ENCODE assay signal across 10 mouse cellular contexts in the genomic region with DNA sequence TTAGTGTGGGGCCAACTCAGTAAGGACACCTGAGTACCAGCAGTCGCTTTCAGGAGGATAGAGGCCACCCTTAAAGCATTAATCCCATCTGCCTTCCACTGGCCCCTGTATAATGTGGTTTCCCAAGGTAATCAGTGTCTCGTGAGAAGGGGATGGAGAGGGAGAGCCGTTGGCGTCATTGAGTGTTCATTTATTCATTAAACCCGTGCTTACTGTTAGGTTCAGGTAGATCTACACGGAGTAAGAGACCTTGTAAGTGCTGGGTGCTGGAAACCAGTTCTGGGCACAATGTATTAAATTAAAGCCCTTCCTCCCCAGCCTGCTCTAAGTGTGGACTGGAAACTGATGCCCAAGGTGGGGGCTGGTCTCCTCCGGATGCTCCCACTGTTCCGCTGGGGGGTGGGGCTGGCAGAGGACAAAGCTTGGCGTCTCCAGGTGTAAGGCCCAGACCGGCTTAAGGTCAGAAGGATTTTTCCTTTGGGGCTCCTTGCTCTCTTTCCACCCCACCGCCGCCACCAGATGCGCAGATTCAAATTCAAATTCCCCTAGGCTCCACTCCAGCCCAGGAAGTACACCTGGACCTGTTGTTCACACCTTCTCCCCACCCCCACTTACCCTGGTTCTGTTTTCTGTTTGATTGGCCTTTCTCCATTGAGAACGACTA. TPM values are rescaled to one million over a fixed set of nuclear protein-coding genes. Genes with fewer than 3 reads are reported as not detected.
A peak's percentile ranks its signal among the peaks of the same experiment; 100 is the strongest.
DNase-seq lines count a peak whose midpoint lies in the region; ATAC-seq and TF ChIP-seq lines count a peak whose summit lies in the region.
"Had no signal": no experiment of that assay in that cellular context is flagged by ENCODE, and none has a peak within 500 bp of the region (broad histone marks: within the 10 kb centered on the region; RNA-seq: fewer than 3 reads in every experiment).

No protein-coding gene starts in this region.

- in situ Hi-C loops in ES-E14 (cut with MboI; ENCODE audit: low sequenced_read_pairs in 2 of 2, unreplicated experiment in 2 of 2): no loop called here

- H3K4me1 ChIP-seq in heart, embryonic 15.5 days (replicated peaks): peaks cover 90% of the 10 kb centered on the region
- peaks cover 16 to 23% of the 10 kb centered on the region in 2 experiments for H3K4me1 ChIP-seq in ES-E14 (ENCODE audit: control insufficient read depth in 2 of 2, insufficient read depth in 2 of 2, low read length in 2 of 2, poor library complexity in 1 of 2)
- peaks cover 85% of the 10 kb centered on the region for H3K4me1 ChIP-seq in forebrain, embryonic 15.5 days
- peaks cover 84% of the 10 kb centered on the region for H3K4me1 ChIP-seq in midbrain, embryonic 10.5 days
- peaks cover 22% of the 10 kb centered on the region for H3K4me1 ChIP-seq in thymus, adult 2 months (replicated peaks; ENCODE audit: control insufficient read depth, insufficient read depth, low read length)

- peak overlapping the region; percentile 83 for H3K9ac ChIP-seq in heart, embryonic 15.5 days
- peak overlapping the region; percentile 87 for H3K9ac ChIP-seq in ES-E14 (ENCODE audit: insufficient read depth, low read depth, low read length, poor library complexity, severe bottlenecking)
- H3K9ac ChIP-seq in forebrain, embryonic 15.5 days (replicated peaks): no peak overlapping the region

- no peak for ATAC-seq in heart, embryonic 15.5 days (replicated peaks; ENCODE audit: insufficient number of reproducible peaks, insufficient read depth, low FRiP score, low read depth)
- no peak for ATAC-seq in forebrain, embryonic 15.5 days (replicated peaks)
- no peak for ATAC-seq in erythroid progenitor cell, adult 5-6 weeks (replicated peaks; ENCODE audit: low FRiP score, poor library complexity, severe bottlenecking)
- ATAC-seq in megakaryocyte-erythroid progenitor cell, adult 5-6 weeks (replicated peaks; ENCODE audit: low FRiP score, low TSS enrichment, poor library complexity, severe bottlenecking): no peak

- DNase-seq in heart, postnatal 4 days: no peak
- DNase-seq in ES-E14 (ENCODE audit: low read depth, low spot score): peak; percentile 78
- DNase-seq in midbrain, embryonic 10.5 days (ENCODE audit: low spot score): no peak
- no peak for DNase-seq in thymus, adult 2 months
- DNase-seq: gastrocnemius, postnatal 25 days; thymus, postnatal 4 days had no signal

- peak overlapping the region; percentile 77 for H3K4me3 ChIP-seq in heart, embryonic 15.5 days
- peak overlapping the region; percentile 81 to 95 for H3K4me3 ChIP-seq in ES-E14 (ENCODE audit: insufficient read depth in 1 of 2, low read depth in 1 of 2, low read length in 2 of 2, poor library complexity in 1 of 2, severe bottlenecking in 1 of 2)
- H3K4me3 ChIP-seq in forebrain, embryonic 15.5 days: no peak overlapping the region
- peak overlapping the region; percentile 71; the same call in 1 of the 2 replicates for H3K4me3 ChIP-seq in midbrain, embryonic 10.5 days
- no peak overlapping the region for H3K4me3 ChIP-seq in thymus, adult 2 months (ENCODE audit: control insufficient read depth, insufficient read depth, low read length)

- no peaks in the 10 kb centered on the region for H3K9me3 ChIP-seq in heart, embryonic 15.5 days (replicated peaks)
- no peaks in the 10 kb centered on the region for H3K9me3 ChIP-seq in ES-E14 (ENCODE audit: control insufficient read depth, insufficient read depth, low read depth, low read length)
- no peaks in the 10 kb centered on the region for H3K9me3 ChIP-seq in forebrain, embryonic 15.5 days
- no peaks in the 10 kb centered on the region for H3K9me3 ChIP-seq in midbrain, embryonic 10.5 days (replicated peaks)

- no peak for TF ChIP-seq POLR2A in thymus, adult 2 months (IDR thresholded peaks at IDR 0.05; ENCODE audit: control insufficient read depth, extremely low read depth, insufficient read depth, low read length, poor library complexity)

- TF ChIP-seq CTCF in thymus, adult 2 months (IDR thresholded peaks at IDR 0.05; ENCODE audit: borderline replicate concordance, control insufficient read depth, extremely low read depth, insufficient read depth, low read length, poor library complexity): no peak

- WGBS in heart, embryonic 15.5 days: 50% methylated on average over 14 of the region's 14 CpGs
- WGBS in forebrain, embryonic 15.5 days: 48% methylated on average over 14 of the region's 14 CpGs
- WGBS in midbrain, embryonic 10.5 days: 24% methylated on average over 14 of the region's 14 CpGs
- WGBS in thymus, adult 2 months: 95% methylated on average over 14 of the region's 14 CpGs

- H3K27me3 ChIP-seq in heart, embryonic 15.5 days: no peaks in the 10 kb centered on the region
- 0 out of 2 replicates have a peak, but pooled peaks cover 4% of the 10 kb centered on the region for H3K27me3 ChIP-seq in forebrain, embryonic 15.5 days
- peaks cover 63% of the 10 kb centered on the region for H3K27me3 ChIP-seq in midbrain, embryonic 10.5 days (ENCODE audit: low read depth, poor library complexity, severe bottlenecking)
- 0 out of 2 replicates have a peak, but pooled peaks cover 4% of the 10 kb centered on the region for H3K27me3 ChIP-seq in thymus, adult 2 months (ENCODE audit: control insufficient read depth, insufficient read depth, low read length)

- H3K27ac ChIP-seq in heart, embryonic 15.5 days: peak overlapping the region; percentile 98
- peak overlapping the region; percentile 97 for H3K27ac ChIP-seq in ES-E14 (ENCODE audit: insufficient read depth, low read depth, low read length, poor library complexity, severe bottlenecking)
- no peak overlapping the region for H3K27ac ChIP-seq in forebrain, embryonic 15.5 days (replicated peaks)
- H3K27ac ChIP-seq in midbrain, embryonic 10.5 days (replicated peaks): 0 out of 2 replicates have a peak overlapping the region, but pooled peaks have one; percentile 19
- no peak overlapping the region for H3K27ac ChIP-seq in thymus, adult 2 months (ENCODE audit: control insufficient read depth, insufficient read depth, low read length)

- H3K36me3 ChIP-seq in heart, embryonic 15.5 days: no peaks in the 10 kb centered on the region
- peaks cover 6% of the 10 kb centered on the region; the same call in 1 of the 2 replicates for H3K36me3 ChIP-seq in ES-E14 (ENCODE audit: control insufficient read depth, insufficient read depth, low read length, poor library complexity, severe bottlenecking)
- H3K36me3 ChIP-seq in forebrain, embryonic 15.5 days: no peaks in the 10 kb centered on the region
- peaks cover 5% of the 10 kb centered on the region; the same call in 1 of the 2 replicates for H3K36me3 ChIP-seq in midbrain, embryonic 10.5 days
- no peaks in the 10 kb centered on the region; the same call in 1 of the 2 replicates for H3K36me3 ChIP-seq in thymus, adult 2 months (ENCODE audit: control insufficient read depth, insufficient read depth, low read length)

- peak overlapping the region; percentile 97 for H3K4me2 ChIP-seq in heart, embryonic 15.5 days
- 0 out of 2 replicates have a peak overlapping the region, but pooled peaks have one; percentile 99 for H3K4me2 ChIP-seq in forebrain, embryonic 15.5 days (replicated peaks)

TF ChIP-seq in ES-E14, 5 proteins besides CTCF, POLR2A, EP300 and RAD21:
- TF ChIP-seq ZNF384 (IDR thresholded peaks at IDR 0.05; ENCODE audit: low read depth, low read length): no peak

RNA-seq across cellular contexts. Expression of a gene that starts 29.3 kb away (rescaled TPM):
- polyA plus RNA-seq in heart, embryonic 15.5 days (2015; fragmentation: Nextera tagmentation; extraction: Ambion mirVana): 6.3 and 8.5 TPM in 2 replicates
- total RNA-seq in heart, postnatal 4 days (2021): 10 to 100 TPM; 41.1 to 48.7 TPM
- total RNA-seq in ES-E14 (2012; rRNA removed): 61.8 and 88.9 TPM in 2 replicates
- polyA plus RNA-seq in forebrain, embryonic 15.5 days (2015; fragmentation: Nextera tagmentation; extraction: Ambion mirVana): 14.2 and 17.0 TPM in 2 replicates
- 5.7 and 5.8 TPM in 2 replicates for polyA plus RNA-seq in midbrain, embryonic 10.5 days (2016; fragmentation: Nextera tagmentation; extraction: Ambion mirVana)
- 2.9 TPM in 2 replicates for total RNA-seq in erythroid progenitor cell, adult 5-6 weeks (2015; ENCODE audit: low replicate concordance)
- 0.26 TPM in 1 of 2 replicates, not detected in the other for total RNA-seq in erythroid progenitor cell, adult 5-6 weeks (2017; ENCODE audit: low replicate concordance)
- total RNA-seq in megakaryocyte-erythroid progenitor cell, adult 5-6 weeks (2014; fragmentation: Nextera tagmentation): 4.8 and 7.0 TPM in 2 replicates
- 0.33 and 0.72 TPM in 2 replicates for total RNA-seq in megakaryocyte-erythroid progenitor cell, adult 5-6 weeks (2017)
- polyA plus RNA-seq in thymus, adult 2 months (2012; rRNA removed): 59.8 and 78.9 TPM in 2 replicates

Comparison
In these comparisons a context has a peak if more than half of its experiments do, and no peak if none do; other contexts are left out.
1. H3K27ac ChIP-seq: peak in heart, embryonic 15.5 days (single experiment), ES-E14 (single experiment) and midbrain, embryonic 10.5 days (single experiment); none in forebrain, embryonic 15.5 days (single experiment) and thymus, adult 2 months (single experiment).
2. H3K4me3 ChIP-seq: peak in heart, embryonic 15.5 days (single experiment), ES-E14 (2 of 2) and midbrain, embryonic 10.5 days (single experiment); none in forebrain, embryonic 15.5 days (single experiment) and thymus, adult 2 months (single experiment).